Mouse (Mus musculus) G1E (cell line): Measurements from ENCODE around the gene Phf10.

Experiments used
- CTCF ChIP-seq: IDR thresholded peaks from 2 replicates; pipeline ENCODE4 v1.5.1; 2012; ENCODE audit warnings: low read depth, low read length, inconsistent platforms, mixed read lengths
- GATA1 ChIP-seq: IDR thresholded peaks from 2 replicates; pipeline ENCODE4 v1.6.1; 2012; ENCODE audit warnings: borderline replicate concordance, low read length, inconsistent platforms, mixed read lengths
- POLR2AphosphoS5 ChIP-seq: IDR thresholded peaks from 2 replicates; pipeline ENCODE4 v1.6.1; 2012; ENCODE audit warnings: low read depth, low read length, inconsistent platforms; ENCODE audit not compliant: insufficient replicate concordance
- TAL1 ChIP-seq: conservative IDR thresholded peaks from 2 replicates; pipeline ENCODE4 v1.6.1; 2012; ENCODE audit warnings: low read depth, low read length, inconsistent platforms, mixed read lengths

- no peak for TF ChIP-seq TAL1
- no peak for TF ChIP-seq CTCF
- no peak for TF ChIP-seq POLR2AphosphoS5
- no peak for TF ChIP-seq GATA1
These were observed 32.4 kb downstream of the Phf10 start for GRCm38 (mm10) chr17:14928631-14929030.
